Mouse (Mus musculus) neutrophil, adult 5-6 weeks (primary cell): ENCODE data around the gene Gm10842. TPM values are rescaled to one million over a fixed set of nuclear protein-coding genes. Genes with fewer than 3 reads are reported as not detected.
"Not testable (repeated sequence)": the region's sequence is repeated elsewhere in the genome, so short reads cannot be mapped to it uniquely, and the experiment has no call there.

ENCODE experiments used
- ATAC-seq: fragments of 151-379, 151-347 bp; 2 replicates; pipeline ENCODE4 v1.8.0; 2017; ENCODE audit warnings: mild to moderate bottlenecking, moderate TSS enrichment; ENCODE audit not compliant: insufficient number of reproducible peaks, poor library complexity, low FRiP score, severe bottlenecking; ENCODE audit errors: extremely low read depth
- total RNA-seq: library from RNA; stranded (forward); fragments of 200-1000 nt; gene quantifications from 2 replicates; pipeline ENCODE4 v1.2.3, GENCODE M21; 2017

The Gm10842 gene
- total RNA-seq: not detected in 2 replicates

- no peak for ATAC-seq
Observed at GRCm38 (mm10) chr11:105146593-105146992, at the start of gene Gm10842. TSS of gene Gm10842 (plus strand) at chr11:105146893.

- ATAC-seq: not testable (repeated sequence)
Observed at GRCm38 (mm10) chr11:105112448-105112847, 34.2 kb upstream of the Gm10842 start.

GRCm38 (mm10) chr11:105117814-105118213, 28.9 kb upstream of the Gm10842 start:
- ATAC-seq: no peak

GRCm38 (mm10) chr11:105120551-105121061, 26.1 kb upstream of the Gm10842 start:
- ATAC-seq: no peak

- ATAC-seq: not testable (repeated sequence)
Observed at GRCm38 (mm10) chr11:105121792-105122191, 24.9 kb upstream of the Gm10842 start.

- ATAC-seq: peak; percentile 45; the same call in 1 of the 2 replicates
Observed at GRCm38 (mm10) chr11:105123986-105124385, 22.7 kb upstream of the Gm10842 start.

- ATAC-seq: peak; percentile 88
Observed at GRCm38 (mm10) chr11:105125735-105126519, 20.8 kb upstream of the Gm10842 start, which contains the start of gene Mettl2. TSS of gene Mettl2 (plus strand) at chr11:105126425.

- no peak for ATAC-seq
Observed at GRCm38 (mm10) chr11:105126520-105127029, 20.1 kb upstream of the Gm10842 start.

GRCm38 (mm10) chr11:105135692-105136091, 11.0 kb upstream of the Gm10842 start:
- ATAC-seq: no peak

GRCm38 (mm10) chr11:105137255-105137654, 9.4 kb upstream of the Gm10842 start:
- ATAC-seq: not testable (repeated sequence)

- not testable (repeated sequence) for ATAC-seq
Observed at GRCm38 (mm10) chr11:105140512-105140911, 6.2 kb upstream of the Gm10842 start.

GRCm38 (mm10) chr11:105141115-105141514, 5.6 kb upstream of the Gm10842 start:
- ATAC-seq: no peak

- no peak for ATAC-seq
Observed at GRCm38 (mm10) chr11:105143564-105143963, 3.1 kb upstream of the Gm10842 start.

- no peak for ATAC-seq
Observed at GRCm38 (mm10) chr11:105144084-105144483, 2.6 kb upstream of the Gm10842 start.

- no peak for ATAC-seq
Observed at GRCm38 (mm10) chr11:105144508-105145210, 2.0 kb upstream of the Gm10842 start.

GRCm38 (mm10) chr11:105145211-105145610, 1.5 kb upstream of the Gm10842 start:
- ATAC-seq: no peak

- no peak for ATAC-seq
Observed at GRCm38 (mm10) chr11:105149353-105149752, 2.7 kb downstream of the Gm10842 start.

GRCm38 (mm10) chr11:105149766-105150165, 3.1 kb downstream of the Gm10842 start:
- no peak for ATAC-seq

GRCm38 (mm10) chr11:105150691-105151090, 4.0 kb downstream of the Gm10842 start:
- ATAC-seq: no peak
